Mouse (Mus musculus) small intestine, adult 2 months (tissue): ENCODE measurements around the gene Gm6169. TPM values are rescaled to one million over a fixed set of nuclear protein-coding genes. Genes with fewer than 3 reads are reported as not detected.

Experiments used
- H3K27ac ChIP-seq: fragments of 200-500 bp; 2 replicates; pipeline ENCODE4 v1.5.1; 2012; ENCODE audit warnings: low read depth, low read length, control low read depth, inconsistent platforms; ENCODE audit not compliant: insufficient read depth
- H3K27me3 ChIP-seq: fragments of 200-500 bp; 2 replicates; pipeline ENCODE4 v1.6.1; 2012; ENCODE audit warnings: mild to moderate bottlenecking, moderate library complexity, low read length, inconsistent platforms; ENCODE audit not compliant: control insufficient read depth, insufficient read depth
- H3K36me3 ChIP-seq: fragments of 200-500 bp; 2 replicates; pipeline ENCODE4 v1.6.1; 2012; ENCODE audit warnings: mild to moderate bottlenecking, low read length, control low read depth, inconsistent platforms; ENCODE audit not compliant: control insufficient read depth, insufficient read depth
- H3K4me1 ChIP-seq: fragments of 200-500 bp; 2 replicates; pipeline ENCODE4 v1.6.1; 2012; ENCODE audit warnings: low read length, inconsistent platforms, mixed read lengths; ENCODE audit not compliant: control insufficient read depth, insufficient read depth, insufficient read length
- H3K4me3 ChIP-seq: fragments of 200-500 bp; 2 replicates; pipeline ENCODE4 v1.5.1; 2012; ENCODE audit warnings: low read depth, mild to moderate bottlenecking, control low read depth, inconsistent platforms, low read length, moderate library complexity
- CTCF ChIP-seq: fragments of 200-500 bp; IDR thresholded peaks from 2 replicates; pipeline ENCODE4 v1.5.1; 2012; ENCODE audit warnings: low read depth, mild to moderate bottlenecking, control low read depth, inconsistent platforms, low read length, moderate library complexity, mixed read lengths; ENCODE audit not compliant: insufficient replicate concordance, insufficient read length; ENCODE audit errors: extremely low read depth
- POLR2A ChIP-seq: fragments of 200-500 bp; IDR thresholded peaks from 2 replicates; pipeline ENCODE4 v1.6.1; 2012; ENCODE audit warnings: low read depth, mild to moderate bottlenecking, control low read depth, inconsistent platforms, low read length, moderate library complexity
- WGBS: fragments of 180-500 bp; shearing (Covaris S2); methylation state at CpG from one replicate; pipeline ENCODE4 v1.1.7; 2018; 5-methylcytosine and 5-hydroxymethylcytosine counted together
- polyA plus RNA-seq: library from polyadenylated mRNA; depleted of rRNA; stranded (reverse); fragments of >200 nt; gene quantifications from 2 replicates; pipeline ENCODE4 v1.2.3, GENCODE M21; 2012; rRNA removed

Gene Gm6169
- polyA plus RNA-seq, 1 experiment = 1.7 TPM

- no peak overlapping the region for H3K27ac ChIP-seq
- 87% methylated on average over 6 of the region's 6 CpGs for WGBS
- no peak overlapping the region for H3K4me3 ChIP-seq
- no peaks in the 10 kb centered on the region for H3K4me1 ChIP-seq
- H3K36me3 ChIP-seq = no peaks in the 10 kb centered on the region
- no peaks in the 10 kb centered on the region for H3K27me3 ChIP-seq
- TF ChIP-seq CTCF (no peak), POLR2A (no peak)
Measured at GRCm38 (mm10) chr13:97059746-97060145, 39.3 kb downstream of the Gm6169 start.

- TF ChIP-seq POLR2A (no peak), CTCF (no peak)
- 57% methylated on average over 4 of the region's 4 CpGs for WGBS
- no peaks in the 10 kb centered on the region for H3K27me3 ChIP-seq
- H3K27ac ChIP-seq = no peak overlapping the region
- H3K4me3 ChIP-seq = no peak overlapping the region
- H3K36me3 ChIP-seq = no peaks in the 10 kb centered on the region
- H3K4me1 ChIP-seq = no peaks in the 10 kb centered on the region
Measured at GRCm38 (mm10) chr13:97057817-97058216, 41.2 kb downstream of the Gm6169 start.

GRCm38 (mm10) chr13:97053844-97054243, 45.2 kb downstream of the Gm6169 start:
- Histone ChIP-seq H3K4me3 (no peak overlapping the region), H3K4me1 (no peaks in the 10 kb centered on the region), H3K27ac (no peak overlapping the region), H3K27me3 (no peaks in the 10 kb centered on the region), H3K36me3 (no peaks in the 10 kb centered on the region)
- TF ChIP-seq POLR2A = no peak
- TF ChIP-seq CTCF = no peak
- WGBS = 57% methylated on average over 8 of the region's 8 CpGs

GRCm38 (mm10) chr13:97052667-97053066, 46.4 kb downstream of the Gm6169 start:
- Histone ChIP-seq H3K4me3 (no peak overlapping the region), H3K4me1 (no peaks in the 10 kb centered on the region), H3K36me3 (no peaks in the 10 kb centered on the region), H3K27ac (no peak overlapping the region), H3K27me3 (no peaks in the 10 kb centered on the region)
- peak; percentile 58; the same call in 1 of the 2 replicates for TF ChIP-seq CTCF
- TF ChIP-seq POLR2A = no peak
- WGBS = 14% methylated on average over 11 of the region's 11 CpGs

GRCm38 (mm10) chr13:97051158-97051557, 47.9 kb downstream of the Gm6169 start:
- no peak for TF ChIP-seq POLR2A
- H3K27ac ChIP-seq = no peak overlapping the region
- 68% methylated on average over 6 of the region's 6 CpGs for WGBS
- no peaks in the 10 kb centered on the region for H3K36me3 ChIP-seq
- H3K4me1 ChIP-seq = no peaks in the 10 kb centered on the region
- no peaks in the 10 kb centered on the region for H3K27me3 ChIP-seq
- no peak overlapping the region for H3K4me3 ChIP-seq

Other genes with a start within 250 kb of the Gm6169 start
- gene Gcnt4, start 174.5 kb downstream of the Gm6169 start, polyA plus RNA-seq = 4.4 and 12.0 TPM in 2 replicates
- 0.23 and 0.33 TPM in 2 replicates for gene 1700029F12Rik, start 64.9 kb downstream of the Gm6169 start, polyA plus RNA-seq
- not detected in 2 replicates for gene Fam169a, start 32.0 kb downstream of the Gm6169 start, polyA plus RNA-seq
- gene Gfm2, start 38.7 kb upstream of the Gm6169 start, polyA plus RNA-seq = 9.0 and 14.7 TPM in 2 replicates
- 5.8 and 8.7 TPM in 2 replicates for gene Nsa2, start 38.7 kb upstream of the Gm6169 start, polyA plus RNA-seq
- gene Hexb, start 99.1 kb upstream of the Gm6169 start, polyA plus RNA-seq = 82.6 and 294 TPM in 2 replicates
- 3.4 and 4.6 TPM in 2 replicates for gene Enc1, start 141.9 kb upstream of the Gm6169 start, polyA plus RNA-seq